Mouse (Mus musculus): ENCODE data around the gene Tln1. TPM values are rescaled to one million over a fixed set of nuclear protein-coding genes. Genes with fewer than 3 reads are reported as not detected.
A peak's percentile ranks its signal among the peaks of the same experiment; 100 is the strongest.

The Tln1 gene
- polyA plus RNA-seq, 2 experiments: 62.4 to 69.4 TPM

DNA sequence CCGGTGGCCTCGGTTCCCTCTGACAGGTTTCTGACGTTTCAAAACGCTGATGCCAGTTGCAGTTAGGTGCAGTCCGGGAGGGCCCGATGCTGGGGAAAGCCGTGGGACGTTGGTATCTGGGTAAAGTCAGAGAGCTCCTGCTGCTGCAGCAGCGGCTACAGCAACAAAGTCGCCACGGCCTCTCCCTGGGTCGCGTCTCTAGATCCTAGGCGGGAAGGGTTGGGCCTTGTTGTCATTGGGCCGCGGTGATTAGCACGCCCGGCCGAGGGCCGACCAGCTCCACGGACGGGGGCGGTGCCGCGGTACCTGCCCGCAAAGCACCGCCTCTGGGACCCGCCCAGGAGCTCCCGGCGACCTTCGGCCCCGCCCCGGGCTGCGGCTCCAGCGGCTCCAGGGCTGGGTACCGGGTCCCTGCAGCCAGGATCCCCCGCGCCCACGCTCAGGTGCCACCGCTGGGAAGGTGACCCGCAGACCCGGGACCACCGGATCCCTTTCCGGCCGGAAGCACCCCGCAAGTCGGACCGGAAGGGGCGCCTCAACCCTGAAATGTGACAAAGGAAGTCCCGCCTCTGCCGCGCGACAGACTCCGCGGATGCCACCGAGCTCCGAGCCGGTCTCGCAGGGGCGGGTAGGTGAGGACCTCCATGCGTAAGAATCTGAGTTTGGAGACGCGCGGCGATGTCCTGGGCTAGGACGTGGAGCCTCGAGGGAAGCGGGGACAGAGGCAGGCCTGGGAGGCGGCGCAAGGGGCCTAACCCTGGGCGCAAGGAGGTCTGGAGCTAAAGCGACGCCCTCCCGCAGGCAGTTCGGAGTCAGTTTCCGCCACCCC, 16.1 kb upstream of the Tln1 start, which contains the start of the genes Rgp1 and Gba2:
TSS of gene Rgp1 (plus strand) at position 340 of the 829 bp plus-strand sequence.
TSS of gene Gba2 (minus strand) at position 498 of the 829 bp plus-strand sequence.
- H3K4me2 ChIP-seq (replicated peaks; ENCODE audit: low read depth, low read length, severe bottlenecking): peak within 1 kb of the TSS; percentile 93
- H3K4me3 ChIP-seq (replicated peaks; ENCODE audit: low read length): peak within 1 kb of the TSS; percentile 90
- no peaks in the 10 kb centered on the region for H3K9me3 ChIP-seq (ENCODE audit: control insufficient read depth, low read length)
- WGBS: under 1% methylated on average over 66 of the region's 76 CpGs
- TF ChIP-seq POLR2A (IDR thresholded peaks at IDR 0.05; ENCODE audit: borderline replicate concordance, extremely low read depth, insufficient read depth, insufficient read length): peak; percentile 48; the same call in 1 of the 2 replicates
- H3K27ac ChIP-seq (replicated peaks; ENCODE audit: low read depth, low read length): peak within 1 kb of the TSS; percentile 73
- ATAC-seq (ENCODE audit: low FRiP score, low read depth): peak; percentile 90
- H3K4me1 ChIP-seq (ENCODE audit: control insufficient read depth, insufficient read depth, low read length): peaks cover 26% of the 10 kb centered on the region
- H3K36me3 ChIP-seq (ENCODE audit: control insufficient read depth, insufficient read depth, low read length): peaks cover 46% of the 10 kb centered on the region
- H3K27me3 ChIP-seq (ENCODE audit: control insufficient read depth, insufficient read depth, low read length): no peaks in the 10 kb centered on the region
- peak; percentile 85 for DNase-seq (ENCODE audit: low spot score)
- H3K9ac ChIP-seq (ENCODE audit: low read depth, low read length, severe bottlenecking): peak within 1 kb of the TSS; percentile 80

DNA sequence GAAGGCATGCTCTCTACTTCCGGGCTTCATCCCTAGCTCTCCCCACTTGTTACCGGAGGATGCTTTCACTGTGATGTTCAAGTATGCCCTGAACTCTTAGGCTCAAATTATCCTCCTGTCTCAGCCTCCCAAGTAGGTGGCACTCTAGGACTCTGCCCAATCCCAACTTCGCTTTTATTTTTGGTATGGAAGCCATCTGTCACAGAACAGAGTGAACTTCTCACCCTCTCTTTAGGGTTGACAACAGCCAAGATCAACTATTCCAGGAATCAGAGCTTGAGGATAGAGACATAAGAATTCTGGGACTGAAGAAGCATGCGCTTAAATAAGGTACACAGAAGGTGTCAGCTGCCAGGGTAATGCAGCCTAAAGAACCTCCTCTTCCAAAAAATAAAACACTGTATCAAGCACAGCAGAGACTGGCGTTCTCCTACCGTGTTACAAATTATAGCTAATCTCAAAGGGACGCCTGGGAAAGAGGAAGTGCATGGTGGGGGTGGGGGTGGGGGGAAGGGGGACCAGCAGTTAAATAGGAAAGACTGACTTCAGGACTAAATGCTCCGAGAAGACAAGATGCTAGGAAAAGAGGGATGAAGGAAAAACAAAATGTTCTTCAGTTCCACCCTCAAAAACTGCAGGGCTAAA, 14.9 kb upstream of the Tln1 start:
- TF ChIP-seq POLR2A (IDR thresholded peaks at IDR 0.05; ENCODE audit: borderline replicate concordance, extremely low read depth, insufficient read depth, insufficient read length): no peak
- 41% methylated on average over 8 of the region's 8 CpGs for WGBS
- no peak for ATAC-seq (ENCODE audit: low FRiP score, low read depth)
- Histone ChIP-seq H3K9ac (ENCODE audit: low read depth, low read length, severe bottlenecking) (peak overlapping the region; percentile 80), H3K4me1 (ENCODE audit: control insufficient read depth, insufficient read depth, low read length) (peaks cover 26% of the 10 kb centered on the region), H3K4me2 (replicated peaks; ENCODE audit: low read depth, low read length, severe bottlenecking) (peak overlapping the region; percentile 93), H3K9me3 (ENCODE audit: control insufficient read depth, low read length) (no peaks in the 10 kb centered on the region), H3K4me3 (replicated peaks; ENCODE audit: low read length) (peak overlapping the region; percentile 90), H3K27ac (replicated peaks; ENCODE audit: low read depth, low read length) (no peak overlapping the region), H3K36me3 (ENCODE audit: control insufficient read depth, insufficient read depth, low read length) (peaks cover 40% of the 10 kb centered on the region), H3K27me3 (ENCODE audit: control insufficient read depth, insufficient read depth, low read length) (no peaks in the 10 kb centered on the region)
- DNase-seq (ENCODE audit: low spot score): no peak

DNA sequence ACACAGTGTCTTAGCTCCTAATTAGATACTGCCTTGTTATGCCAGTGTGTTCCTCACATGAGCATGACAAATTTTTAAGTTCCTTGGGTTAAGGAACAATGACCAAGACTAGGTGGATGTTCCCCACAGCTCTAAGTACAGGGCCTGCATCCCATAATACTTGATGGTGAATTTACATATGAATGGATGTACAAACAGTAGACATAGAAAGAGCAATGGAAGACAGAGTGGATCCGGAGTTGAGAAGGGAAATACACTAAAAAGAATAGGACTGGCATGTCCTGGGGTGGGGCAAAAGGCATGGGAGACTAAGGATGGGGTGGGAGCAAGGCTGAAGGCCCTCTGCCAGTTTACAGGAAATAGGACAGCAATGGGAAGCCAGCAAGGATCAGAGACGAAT, 12.9 kb upstream of the Tln1 start:
- H3K9me3 ChIP-seq (ENCODE audit: control insufficient read depth, low read length): no peaks in the 10 kb centered on the region
- no peak overlapping the region for H3K4me3 ChIP-seq (replicated peaks; ENCODE audit: low read length)
- TF ChIP-seq POLR2A (IDR thresholded peaks at IDR 0.05; ENCODE audit: borderline replicate concordance, extremely low read depth, insufficient read depth, insufficient read length): no peak
- DNase-seq (ENCODE audit: low spot score) (no peak), ATAC-seq (ENCODE audit: low FRiP score, low read depth) (no peak)
- peaks cover 40% of the 10 kb centered on the region for H3K36me3 ChIP-seq (ENCODE audit: control insufficient read depth, insufficient read depth, low read length)
- H3K4me1 ChIP-seq (ENCODE audit: control insufficient read depth, insufficient read depth, low read length): peaks cover 26% of the 10 kb centered on the region
- no peak overlapping the region for H3K27ac ChIP-seq (replicated peaks; ENCODE audit: low read depth, low read length)
- no peak overlapping the region for H3K4me2 ChIP-seq (replicated peaks; ENCODE audit: low read depth, low read length, severe bottlenecking)
- no peaks in the 10 kb centered on the region for H3K27me3 ChIP-seq (ENCODE audit: control insufficient read depth, insufficient read depth, low read length)
- H3K9ac ChIP-seq (ENCODE audit: low read depth, low read length, severe bottlenecking): no peak overlapping the region
- WGBS: 76% methylated on average over 2 of the region's 2 CpGs

DNA sequence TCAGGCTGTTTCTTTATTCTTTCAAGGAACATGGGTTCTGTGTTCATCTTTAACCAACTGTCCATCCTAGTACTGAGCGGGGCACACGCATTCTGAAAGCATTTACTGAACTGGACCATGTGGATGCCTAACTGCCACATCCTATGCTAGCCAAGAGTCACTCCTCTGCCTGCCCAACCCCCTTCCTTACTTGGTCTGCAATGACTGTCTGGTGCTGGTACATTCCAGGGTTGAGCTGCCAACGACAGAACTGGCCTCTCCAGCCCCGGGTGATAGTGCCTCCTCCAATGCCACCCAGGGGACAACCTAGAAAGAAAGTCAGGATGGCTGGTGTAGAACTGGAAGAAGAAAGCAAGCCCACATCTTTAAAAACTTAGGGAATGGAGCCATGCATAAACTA, 11.1 kb upstream of the Tln1 start:
- Histone ChIP-seq H3K4me3 (replicated peaks; ENCODE audit: low read length) (no peak overlapping the region), H3K36me3 (ENCODE audit: control insufficient read depth, insufficient read depth, low read length) (peaks cover 57% of the 10 kb centered on the region), H3K4me1 (ENCODE audit: control insufficient read depth, insufficient read depth, low read length) (peaks cover 20% of the 10 kb centered on the region), H3K4me2 (replicated peaks; ENCODE audit: low read depth, low read length, severe bottlenecking) (no peak overlapping the region), H3K9ac (ENCODE audit: low read depth, low read length, severe bottlenecking) (no peak overlapping the region), H3K9me3 (ENCODE audit: control insufficient read depth, low read length) (no peaks in the 10 kb centered on the region), H3K27me3 (ENCODE audit: control insufficient read depth, insufficient read depth, low read length) (no peaks in the 10 kb centered on the region), H3K27ac (replicated peaks; ENCODE audit: low read depth, low read length) (no peak overlapping the region)
- WGBS: 90% methylated on average over 4 of the region's 4 CpGs
- no peak for TF ChIP-seq POLR2A (IDR thresholded peaks at IDR 0.05; ENCODE audit: borderline replicate concordance, extremely low read depth, insufficient read depth, insufficient read length)
- ATAC-seq (ENCODE audit: low FRiP score, low read depth) (no peak), DNase-seq (ENCODE audit: low spot score) (no peak)

DNA sequence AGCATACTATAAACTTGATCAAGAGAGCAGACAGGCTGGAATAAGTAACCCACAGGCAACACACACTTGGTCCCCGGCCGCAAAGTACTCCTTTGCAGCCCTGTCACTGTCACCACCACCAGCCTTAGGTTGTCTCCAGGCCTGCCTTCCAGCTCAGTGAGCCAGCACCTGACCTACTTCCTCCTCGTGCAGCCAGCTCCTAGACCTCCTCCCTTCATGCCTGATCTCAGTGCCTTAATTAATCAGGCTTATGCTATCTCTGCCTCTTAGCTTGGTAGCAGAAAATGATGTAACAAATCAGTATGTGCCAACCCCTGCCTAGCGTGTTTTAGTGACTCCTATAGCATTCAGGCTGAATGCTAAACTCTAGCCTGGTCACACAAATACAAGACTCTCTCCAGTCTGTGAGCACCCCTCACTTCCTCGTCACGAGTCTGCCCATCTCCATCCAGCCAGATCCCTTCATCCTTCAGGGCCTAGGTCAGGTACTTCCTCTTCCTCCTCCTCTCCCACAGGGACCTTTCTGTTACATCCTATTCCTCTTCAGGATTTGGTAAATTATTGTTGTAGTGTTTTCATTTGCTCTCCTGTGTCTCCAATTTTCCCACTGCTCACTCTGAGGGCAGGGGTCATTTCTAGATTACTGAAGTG, 9.0 kb upstream of the Tln1 start:
- no peak for TF ChIP-seq POLR2A (IDR thresholded peaks at IDR 0.05; ENCODE audit: borderline replicate concordance, extremely low read depth, insufficient read depth, insufficient read length)
- Histone ChIP-seq H3K27me3 (ENCODE audit: control insufficient read depth, insufficient read depth, low read length) (no peaks in the 10 kb centered on the region), H3K9ac (ENCODE audit: low read depth, low read length, severe bottlenecking) (no peak overlapping the region), H3K4me1 (ENCODE audit: control insufficient read depth, insufficient read depth, low read length) (peaks cover 5% of the 10 kb centered on the region), H3K27ac (replicated peaks; ENCODE audit: low read depth, low read length) (no peak overlapping the region), H3K36me3 (ENCODE audit: control insufficient read depth, insufficient read depth, low read length) (peaks cover 77% of the 10 kb centered on the region), H3K4me3 (replicated peaks; ENCODE audit: low read length) (no peak overlapping the region), H3K4me2 (replicated peaks; ENCODE audit: low read depth, low read length, severe bottlenecking) (no peak overlapping the region), H3K9me3 (ENCODE audit: control insufficient read depth, low read length) (no peaks in the 10 kb centered on the region)
- DNase-seq (ENCODE audit: low spot score): no peak
- WGBS: 78% methylated on average over 6 of the region's 6 CpGs
- ATAC-seq (ENCODE audit: low FRiP score, low read depth): no peak
